Mouse (Mus musculus) embryonic fibroblast, embryonic 13.5 days (primary cell): ENCODE results near the gene Tbcd.

Source experiments
- CTCF ChIP-seq: IDR thresholded peaks from 2 replicates; pipeline ENCODE4 v1.5.1; 2011; ENCODE audit warnings: mild to moderate bottlenecking, control low read depth, low read length, moderate library complexity, borderline replicate concordance; ENCODE audit not compliant: insufficient read depth
- POLR2A ChIP-seq: IDR thresholded peaks from 2 replicates; pipeline ENCODE4 v1.6.1; 2011; ENCODE audit warnings: low read depth, mild to moderate bottlenecking, control low read depth, low read length, moderate library complexity

DNA sequence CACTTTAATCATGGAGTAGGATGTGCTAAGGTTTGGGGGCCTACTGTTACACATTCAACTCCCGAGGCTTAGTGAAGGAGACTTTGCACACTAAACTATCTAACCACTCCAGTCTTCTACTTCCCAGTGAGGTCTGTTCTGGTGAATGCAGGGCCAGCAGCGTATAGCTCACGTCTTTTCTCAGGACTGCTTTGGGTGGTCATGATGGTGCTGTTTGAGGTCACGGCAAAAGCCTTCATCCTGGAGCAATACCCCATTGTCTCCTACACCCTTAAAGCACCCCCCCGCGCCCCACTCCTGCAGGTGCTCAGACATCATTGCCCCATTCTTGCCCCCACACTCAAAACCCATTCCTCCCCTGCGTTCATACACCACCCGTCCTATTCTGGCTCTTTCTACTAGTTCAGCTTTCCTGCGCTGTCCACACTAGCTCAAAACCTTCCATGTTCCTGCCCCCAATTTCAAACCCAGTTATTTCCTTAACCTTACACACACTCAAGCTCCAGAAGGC lies 478 bp upstream of the Tbcd start:
- no peak for TF ChIP-seq POLR2A
- no peak for TF ChIP-seq CTCF
